In the genomic region with DNA sequence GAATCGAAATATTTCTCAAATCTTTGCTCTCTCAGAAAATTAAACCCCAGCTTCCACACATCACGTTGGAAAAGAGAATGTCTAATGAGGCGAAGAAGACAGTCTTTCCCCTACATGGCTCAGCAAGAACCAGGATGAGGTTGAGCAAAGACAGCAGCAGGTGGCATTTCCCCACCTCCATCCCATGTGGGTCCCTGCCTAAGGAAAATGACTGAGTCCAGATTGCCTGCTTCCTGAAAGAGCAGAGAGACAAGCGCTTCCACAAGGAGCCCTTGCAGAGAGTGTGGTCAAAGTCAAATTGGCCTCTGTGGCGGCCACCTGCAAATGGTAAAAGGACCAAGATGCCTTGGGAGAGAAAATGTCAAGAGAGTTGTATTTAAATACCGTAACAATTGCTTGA, we compare ENCODE assay signal across 8 mouse cellular contexts. TPM values are rescaled to one million over a fixed set of nuclear protein-coding genes. Genes with fewer than 3 reads are reported as not detected.
A peak's percentile ranks its signal among the peaks of the same experiment; 100 is the strongest.
DNase-seq lines count a peak whose midpoint lies in the region; ATAC-seq lines count a peak whose summit lies in the region.

No protein-coding gene starts in this region.

- intact Hi-C loops in heart, postnatal 14 days (cut with DNase I): loop anchor here (2.0 to 5.0 kb wide), 2 partner anchors 140 to 173 kb away; no protein-coding TSS in a partner anchor
- intact Hi-C loops in left cerebral cortex, postnatal 36 days (cut with DNase I): no loop called here

- H3K27ac ChIP-seq in heart, embryonic 16.5 days (ENCODE audit: low read length): peak overlapping the region; percentile 87
- H3K27ac ChIP-seq in brown adipose tissue, adult 24 weeks (replicated peaks; ENCODE audit: low read depth, low read length): no peak overlapping the region
- H3K27ac ChIP-seq in hindbrain, embryonic 10.5 days: peak overlapping the region; percentile 97; the same call in 1 of the 2 replicates
- H3K27ac ChIP-seq in midbrain, embryonic 13.5 days: peak overlapping the region; percentile 93

- no peak overlapping the region for H3K4me3 ChIP-seq in heart, embryonic 16.5 days (ENCODE audit: low read length)
- H3K4me3 ChIP-seq in brown adipose tissue, adult 24 weeks (ENCODE audit: insufficient read depth, low read depth, low read length): 0 out of 2 replicates have a peak overlapping the region, but pooled peaks have one; percentile 73
- H3K4me3 ChIP-seq in hindbrain, embryonic 10.5 days: peak overlapping the region; percentile 91
- peak overlapping the region; percentile 97 for H3K4me3 ChIP-seq in midbrain, embryonic 13.5 days (replicated peaks)

- H3K4me2 ChIP-seq in heart, embryonic 16.5 days (ENCODE audit: low read depth, low read length): peak overlapping the region; percentile 99
- peak overlapping the region; percentile 98 for H3K4me2 ChIP-seq in midbrain, embryonic 13.5 days (replicated peaks)

- 76% methylated on average over 6 of the region's 6 CpGs for WGBS in heart, embryonic 16.5 days
- WGBS in hindbrain, embryonic 10.5 days: 65% methylated on average over 6 of the region's 6 CpGs
- 74% methylated on average over 6 of the region's 6 CpGs for WGBS in midbrain, embryonic 13.5 days

- H3K27me3 ChIP-seq in heart, embryonic 16.5 days (ENCODE audit: control insufficient read depth, insufficient read depth, low read length): no peaks in the 10 kb centered on the region
- no peaks in the 10 kb centered on the region for H3K27me3 ChIP-seq in hindbrain, embryonic 10.5 days (ENCODE audit: insufficient read depth, poor library complexity, severe bottlenecking)
- H3K27me3 ChIP-seq in midbrain, embryonic 13.5 days: no peaks in the 10 kb centered on the region

- no peaks in the 10 kb centered on the region for H3K36me3 ChIP-seq in heart, embryonic 16.5 days (ENCODE audit: control insufficient read depth, insufficient read depth)
- 0 out of 2 replicates have a peak, but pooled peaks cover under 1% of the 10 kb centered on the region for H3K36me3 ChIP-seq in hindbrain, embryonic 10.5 days
- no peaks in the 10 kb centered on the region for H3K36me3 ChIP-seq in midbrain, embryonic 13.5 days

- peaks cover 60% of the 10 kb centered on the region for H3K4me1 ChIP-seq in heart, embryonic 16.5 days (ENCODE audit: control insufficient read depth, insufficient read depth, low read length)
- H3K4me1 ChIP-seq in brown adipose tissue, adult 24 weeks (ENCODE audit: control insufficient read depth, insufficient read depth, insufficient read length, low read length): peaks cover 14% of the 10 kb centered on the region
- H3K4me1 ChIP-seq in hindbrain, embryonic 10.5 days (replicated peaks): peaks cover 93% of the 10 kb centered on the region
- peaks cover 79% of the 10 kb centered on the region for H3K4me1 ChIP-seq in midbrain, embryonic 13.5 days (replicated peaks)

- ATAC-seq in heart, embryonic 16.5 days (replicated peaks; ENCODE audit: extremely low read depth, insufficient read depth, low FRiP score): no peak
- ATAC-seq in midbrain, embryonic 13.5 days: no peak

- peak overlapping the region; percentile 40 for H3K9ac ChIP-seq in heart, embryonic 16.5 days (ENCODE audit: low read length)
- peak overlapping the region; percentile 98 for H3K9ac ChIP-seq in midbrain, embryonic 13.5 days (replicated peaks)

- DNase-seq in heart, postnatal 14 days: no peak
- DNase-seq in hindbrain, embryonic 10.5 days (ENCODE audit: low spot score): no peak
- DNase-seq in urinary bladder, postnatal 4 days (ENCODE audit: low spot score in 2 of 2): no peak
- DNase-seq in thymus, postnatal 10 days (ENCODE audit: low spot score in 2 of 2): no peak
- no peak for DNase-seq in left cerebral cortex, postnatal 36 days (ENCODE audit: low spot score in 2 of 2)

- H3K9me3 ChIP-seq in heart, embryonic 16.5 days (replicated peaks; ENCODE audit: control insufficient read depth, low read length): no peaks in the 10 kb centered on the region
- H3K9me3 ChIP-seq in hindbrain, embryonic 10.5 days: no peaks in the 10 kb centered on the region
- H3K9me3 ChIP-seq in midbrain, embryonic 13.5 days: no peaks in the 10 kb centered on the region

RNA-seq across cellular contexts. Expression of gene Ankrd13b, which starts 1.0 kb away (rescaled TPM):
- 2.0 and 3.7 TPM in 2 replicates for polyA plus RNA-seq in heart, embryonic 16.5 days (2015; fragmentation: Nextera tagmentation; extraction: Ambion mirVana)
- 10 to 100 TPM; 10.6 to 10.9 TPM for total RNA-seq in heart, postnatal 14 days (2021)
- polyA plus RNA-seq in brown adipose tissue, adult 24 weeks (2012; ENCODE audit: insufficient read depth, insufficient read length, missing spikeins): 1.2 and 1.6 TPM in 2 replicates
- 11.1 and 16.7 TPM in 2 replicates for polyA plus RNA-seq in hindbrain, embryonic 10.5 days (2016; fragmentation: Nextera tagmentation; extraction: Ambion mirVana)
- polyA plus RNA-seq in midbrain, embryonic 13.5 days (2015; fragmentation: Nextera tagmentation; extraction: Ambion mirVana): 20.8 and 27.6 TPM in 2 replicates
- total RNA-seq in left cerebral cortex, postnatal 36 days (2021): 10 to 100 TPM; 84.9 to 99.0 TPM

RNA-seq across cellular contexts. Expression of gene Git1, which starts 2.9 kb away (rescaled TPM):
- 7.5 and 7.7 TPM in 2 replicates for polyA plus RNA-seq in heart, embryonic 16.5 days (2015; fragmentation: Nextera tagmentation; extraction: Ambion mirVana)
- 10 to 100 TPM; 49.1 to 50.0 TPM for total RNA-seq in heart, postnatal 14 days (2021)
- polyA plus RNA-seq in brown adipose tissue, adult 24 weeks (2012; ENCODE audit: insufficient read depth, insufficient read length, missing spikeins): 13.6 and 15.6 TPM in 2 replicates
- polyA plus RNA-seq in hindbrain, embryonic 10.5 days (2016; fragmentation: Nextera tagmentation; extraction: Ambion mirVana): 14.2 and 14.8 TPM in 2 replicates
- 13.6 and 14.9 TPM in 2 replicates for polyA plus RNA-seq in midbrain, embryonic 13.5 days (2015; fragmentation: Nextera tagmentation; extraction: Ambion mirVana)
- 100 to 1,000 TPM; 277 to 296 TPM for total RNA-seq in left cerebral cortex, postnatal 36 days (2021)

RNA-seq across cellular contexts. Expression of gene Abhd15, which starts 24.5 kb away (rescaled TPM):
- polyA plus RNA-seq in heart, embryonic 16.5 days (2015; fragmentation: Nextera tagmentation; extraction: Ambion mirVana): 3.2 TPM in 2 replicates
- 1 to 10 TPM; 2.0 to 2.7 TPM for total RNA-seq in heart, postnatal 14 days (2021)
- 13.4 and 16.1 TPM in 2 replicates for polyA plus RNA-seq in brown adipose tissue, adult 24 weeks (2012; ENCODE audit: insufficient read depth, insufficient read length, missing spikeins)
- 5.3 and 9.1 TPM in 2 replicates for polyA plus RNA-seq in hindbrain, embryonic 10.5 days (2016; fragmentation: Nextera tagmentation; extraction: Ambion mirVana)
- 2.4 and 2.6 TPM in 2 replicates for polyA plus RNA-seq in midbrain, embryonic 13.5 days (2015; fragmentation: Nextera tagmentation; extraction: Ambion mirVana)
- total RNA-seq in left cerebral cortex, postnatal 36 days (2021): 1 to 10 TPM; 1.2 to 1.3 TPM

RNA-seq across cellular contexts. Expression of gene Trp53i13, which starts 25.3 kb away (rescaled TPM):
- 24.7 and 29.5 TPM in 2 replicates for polyA plus RNA-seq in heart, embryonic 16.5 days (2015; fragmentation: Nextera tagmentation; extraction: Ambion mirVana)
- 10 to 100 TPM in 1 of 2 experiments, 1 to 10 TPM in 1; 9.1 to 10.3 TPM for total RNA-seq in heart, postnatal 14 days (2021)
- polyA plus RNA-seq in brown adipose tissue, adult 24 weeks (2012; ENCODE audit: insufficient read depth, insufficient read length, missing spikeins): 7.7 and 8.4 TPM in 2 replicates
- polyA plus RNA-seq in hindbrain, embryonic 10.5 days (2016; fragmentation: Nextera tagmentation; extraction: Ambion mirVana): 32.4 and 41.6 TPM in 2 replicates
- polyA plus RNA-seq in midbrain, embryonic 13.5 days (2015; fragmentation: Nextera tagmentation; extraction: Ambion mirVana): 16.2 and 16.3 TPM in 2 replicates
- 1 to 10 TPM; 3.9 to 4.6 TPM for total RNA-seq in left cerebral cortex, postnatal 36 days (2021)

RNA-seq across cellular contexts. Expression of gene Coro6, which starts 28.2 kb away (rescaled TPM):
- 42.5 and 47.4 TPM in 2 replicates for polyA plus RNA-seq in heart, embryonic 16.5 days (2015; fragmentation: Nextera tagmentation; extraction: Ambion mirVana)
- 100 to 1,000 TPM; 188 to 189 TPM for total RNA-seq in heart, postnatal 14 days (2021)
- 1.7 and 5.1 TPM in 2 replicates for polyA plus RNA-seq in brown adipose tissue, adult 24 weeks (2012; ENCODE audit: insufficient read depth, insufficient read length, missing spikeins)
- polyA plus RNA-seq in hindbrain, embryonic 10.5 days (2016; fragmentation: Nextera tagmentation; extraction: Ambion mirVana): 0.05 and 0.16 TPM in 2 replicates
- polyA plus RNA-seq in midbrain, embryonic 13.5 days (2015; fragmentation: Nextera tagmentation; extraction: Ambion mirVana): 0.06 TPM in 1 of 2 replicates, not detected in the other
- 10 to 100 TPM; 33.3 to 45.9 TPM for total RNA-seq in left cerebral cortex, postnatal 36 days (2021)
